Mouse (Mus musculus) liver, adult 2 months (tissue): ENCODE measurements around the gene Best1.

Experiments used
- CTCF ChIP-seq: fragments of 200-500 bp; IDR thresholded peaks from 2 replicates; pipeline ENCODE4 v1.5.1; 2011; ENCODE audit warnings: low read depth, low read length, control low read depth
- POLR2A ChIP-seq: fragments of 200-500 bp; IDR thresholded peaks from 2 replicates; pipeline ENCODE4 v1.6.1; 2011; ENCODE audit warnings: low read length, control low read depth; ENCODE audit not compliant: insufficient read depth; ENCODE audit errors: extremely low read depth

DNA sequence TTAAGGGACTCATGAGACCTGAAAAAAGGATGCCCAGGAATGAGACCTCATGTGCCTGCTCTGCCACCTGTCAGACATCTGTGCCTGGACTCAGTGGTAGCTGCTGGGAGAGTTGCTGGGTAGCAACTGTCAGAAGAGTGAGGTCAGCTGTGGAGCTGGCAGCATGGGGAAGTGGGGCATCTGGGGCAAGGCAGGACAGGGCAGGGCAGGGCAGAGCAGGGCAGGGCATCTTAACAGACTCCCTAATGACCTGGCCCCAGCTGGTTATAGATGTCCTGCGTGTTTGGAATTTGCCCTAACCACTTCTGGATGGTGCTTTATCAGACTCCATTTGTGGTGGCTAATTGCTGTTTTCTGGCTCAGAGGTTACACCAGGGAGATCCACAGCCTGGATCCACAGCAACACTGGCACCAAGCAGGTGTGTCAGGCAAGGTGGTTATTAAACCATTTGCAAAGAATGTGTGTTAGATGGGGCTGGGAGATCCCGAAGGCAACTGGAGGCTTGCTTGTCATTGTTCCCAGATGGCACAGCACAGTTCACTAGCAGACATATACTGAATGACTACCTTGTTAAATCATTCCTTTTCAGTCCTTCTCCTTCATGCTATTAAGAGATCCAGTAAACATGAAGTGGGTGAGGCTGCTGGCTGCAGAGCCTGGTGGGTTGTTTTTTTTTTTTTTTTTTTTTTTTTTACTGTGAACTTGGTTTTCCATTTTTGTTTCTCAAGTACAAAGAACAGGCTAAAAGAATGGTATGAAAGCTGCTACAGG, 35.2 kb downstream of the Best1 start:
- TF ChIP-seq CTCF, result no peak
- TF ChIP-seq POLR2A, result no peak
